Mouse (Mus musculus): ENCODE data around the gene Sbno1. TPM values are rescaled to one million over a fixed set of nuclear protein-coding genes. Genes with fewer than 3 reads are reported as not detected.

Gene Sbno1
- total and polyA plus RNA-seq, 3 experiments: 11.3 to 62.9 (median 58.8) TPM

DNA sequence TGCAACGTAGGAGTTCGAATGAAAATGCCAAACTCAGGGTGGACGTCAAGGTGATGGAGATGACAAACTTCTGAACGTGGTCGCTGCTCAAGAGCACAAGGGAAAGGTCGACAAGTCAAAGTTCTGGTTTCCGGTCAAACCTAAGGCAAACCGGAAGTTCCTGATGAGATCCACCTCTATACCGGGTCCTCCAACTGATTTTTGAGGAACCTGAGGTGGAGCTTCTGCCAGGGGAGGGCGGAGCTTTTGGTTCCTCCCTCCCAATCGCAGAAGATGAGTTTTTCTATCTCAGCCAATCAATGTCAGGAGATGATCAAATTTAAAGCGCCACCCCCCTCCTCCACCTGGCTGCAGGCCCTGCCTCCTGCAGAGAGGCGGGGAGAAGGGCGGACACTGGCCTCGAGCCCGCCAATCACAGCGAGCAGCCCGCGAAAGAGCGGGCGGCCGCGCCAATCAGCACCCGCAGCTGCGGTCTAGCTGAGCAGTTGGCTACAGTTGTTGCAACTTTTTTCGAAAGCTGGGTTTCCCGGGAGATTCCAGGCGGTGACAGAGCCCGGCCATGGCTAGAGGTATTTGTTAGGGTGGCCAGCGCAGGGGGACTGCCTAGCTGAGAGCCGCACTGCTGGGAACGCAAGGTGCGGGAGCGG, 13.8 kb upstream of the Sbno1 start, which contains the start of gene Kmt5a:
Kmt5a (plus strand) TSS at position 484 of the 647 bp plus-strand sequence.
- Histone ChIP-seq H3K9ac (ENCODE audit: low read depth, low read length) (peak within 1 kb of the TSS; percentile 76), H3K79me2 (replicated peaks; ENCODE audit: control insufficient read depth, insufficient read depth, low read length) (no peaks in the 10 kb centered on the region), H3K27me3 (ENCODE audit: control insufficient read depth, insufficient read depth, low read length) (no peaks in the 10 kb centered on the region), H3K4me3 (peak within 1 kb of the TSS; percentile 68), H3K36me3 (ENCODE audit: control insufficient read depth, insufficient read depth, low read length) (no peaks in the 10 kb centered on the region), H3K4me1 (ENCODE audit: control insufficient read depth, insufficient read depth, low read length) (peaks cover 2% of the 10 kb centered on the region), H3K27ac (peak within 1 kb of the TSS; percentile 77)
- WGBS: under 1% methylated on average over 34 of the region's 34 CpGs
- TF ChIP-seq CTCF (IDR thresholded peaks at IDR 0.05) (no peak), POLR2A (IDR thresholded peaks at IDR 0.05; ENCODE audit: insufficient read depth, low read depth, low read length) (peak; percentile 66), EP300 (IDR thresholded peaks at IDR 0.05; ENCODE audit: insufficient read depth, low read depth, low read length) (no peak)
- intact Hi-C loops (cut with DNase I): loop anchor here (2.0 kb wide), 2 partner anchors 13 to 43 kb away; partner anchors contain the start of genes Sbno1 and Snrnp35
- peak; percentile 96 to 97 for DNase-seq

DNA sequence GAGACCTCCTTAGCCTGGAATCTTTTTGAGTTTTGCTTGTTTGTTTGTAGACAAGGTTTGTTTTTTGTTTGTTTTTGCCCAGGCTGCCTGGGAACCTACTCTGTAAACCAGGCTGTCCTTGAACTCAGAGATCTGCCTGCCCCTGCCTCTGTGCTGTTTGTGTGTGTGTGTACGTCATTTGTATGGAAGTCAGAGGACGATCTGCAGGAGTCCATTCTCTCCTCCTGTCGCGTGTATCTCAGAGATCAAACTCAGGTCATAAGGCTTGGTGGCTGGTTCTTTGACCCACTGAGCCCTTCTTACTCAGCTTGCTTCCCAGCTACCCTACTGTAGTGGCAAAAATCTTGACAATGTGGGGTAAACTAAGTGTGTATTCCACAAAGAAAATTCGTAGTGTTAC, 12.9 kb upstream of the Sbno1 start:
- H3K27ac ChIP-seq: peak overlapping the region; percentile 77

DNA sequence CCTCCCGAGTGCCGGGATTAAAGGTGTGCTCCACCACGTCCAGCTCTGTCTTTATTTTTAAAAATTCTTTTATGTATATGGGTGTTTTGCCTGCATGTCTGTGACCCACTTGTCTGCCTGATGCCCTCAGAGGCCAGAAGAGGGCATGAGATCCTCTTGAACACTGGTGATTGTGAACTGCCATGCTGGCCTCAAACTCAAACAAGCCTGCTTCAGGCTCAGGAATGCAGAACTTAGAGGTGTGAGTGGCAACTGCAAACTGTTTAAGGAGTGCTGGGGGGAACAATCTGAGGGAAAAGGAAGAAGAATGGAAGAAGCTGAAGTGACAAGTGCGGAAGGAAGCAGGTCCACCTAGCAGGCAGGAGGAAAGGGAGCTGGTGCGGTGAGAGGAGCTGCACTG, 12.4 kb upstream of the Sbno1 start:
- WGBS: 70% methylated on average over 5 of the region's 5 CpGs
- Histone ChIP-seq H3K79me2 (replicated peaks; ENCODE audit: control insufficient read depth, insufficient read depth, low read length) (no peaks in the 10 kb centered on the region), H3K27ac (peak overlapping the region; percentile 77), H3K4me3 (no peak overlapping the region), H3K4me1 (ENCODE audit: control insufficient read depth, insufficient read depth, low read length) (peaks cover 1% of the 10 kb centered on the region; the same call in 1 of the 2 replicates), H3K9ac (ENCODE audit: low read depth, low read length) (no peak overlapping the region), H3K27me3 (ENCODE audit: control insufficient read depth, insufficient read depth, low read length) (no peaks in the 10 kb centered on the region), H3K36me3 (ENCODE audit: control insufficient read depth, insufficient read depth, low read length) (no peaks in the 10 kb centered on the region)
- intact Hi-C loops (cut with DNase I): no loop called here
- peak; percentile 26 to 48 for DNase-seq
- TF ChIP-seq CTCF (IDR thresholded peaks at IDR 0.05) (peak; percentile 63), POLR2A (IDR thresholded peaks at IDR 0.05; ENCODE audit: insufficient read depth, low read depth, low read length) (no peak), EP300 (IDR thresholded peaks at IDR 0.05; ENCODE audit: insufficient read depth, low read depth, low read length) (0 out of 2 replicates have a peak, but pooled peaks have one; percentile 31)

More for the DNA sequence above, 12.9 kb upstream of the Sbno1 start:
- Histone ChIP-seq H3K9ac (ENCODE audit: low read depth, low read length) (no peak overlapping the region), H3K4me1 (ENCODE audit: control insufficient read depth, insufficient read depth, low read length) (peaks cover 1% of the 10 kb centered on the region; the same call in 1 of the 2 replicates), H3K36me3 (ENCODE audit: control insufficient read depth, insufficient read depth, low read length) (no peaks in the 10 kb centered on the region), H3K4me3 (no peak overlapping the region), H3K79me2 (replicated peaks; ENCODE audit: control insufficient read depth, insufficient read depth, low read length) (no peaks in the 10 kb centered on the region), H3K27me3 (ENCODE audit: control insufficient read depth, insufficient read depth, low read length) (no peaks in the 10 kb centered on the region)
- TF ChIP-seq POLR2A (IDR thresholded peaks at IDR 0.05; ENCODE audit: insufficient read depth, low read depth, low read length): no peak
- no peak for TF ChIP-seq EP300 (IDR thresholded peaks at IDR 0.05; ENCODE audit: insufficient read depth, low read depth, low read length)
- no peak for TF ChIP-seq CTCF (IDR thresholded peaks at IDR 0.05)
- intact Hi-C loops (cut with DNase I): no loop called here
- WGBS: 54% methylated on average over 5 of the region's 5 CpGs
- no peak for DNase-seq

DNA sequence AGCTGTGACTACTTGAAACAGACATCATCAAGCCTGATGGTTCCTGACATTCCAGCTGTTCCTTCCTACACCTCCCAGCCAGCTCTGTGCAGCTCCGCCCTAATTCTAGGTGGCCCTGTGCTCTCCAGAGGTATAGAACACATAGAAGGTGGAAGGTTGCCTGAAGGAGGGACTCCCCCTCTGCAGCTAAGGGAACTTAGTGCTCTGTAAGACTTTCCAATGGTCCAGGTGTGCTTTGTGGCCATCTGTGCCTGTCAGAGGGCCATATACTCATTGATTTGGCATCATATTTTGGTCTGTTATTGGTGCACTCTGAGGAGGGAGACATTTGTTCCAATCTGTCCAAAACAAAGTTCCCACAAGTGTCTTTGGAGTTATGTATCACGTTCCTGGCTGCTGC, 7.2 kb upstream of the Sbno1 start:
- Histone ChIP-seq H3K4me1 (ENCODE audit: control insufficient read depth, insufficient read depth, low read length) (no peaks in the 10 kb centered on the region), H3K27me3 (ENCODE audit: control insufficient read depth, insufficient read depth, low read length) (no peaks in the 10 kb centered on the region), H3K27ac (no peak overlapping the region), H3K4me3 (no peak overlapping the region), H3K79me2 (replicated peaks; ENCODE audit: control insufficient read depth, insufficient read depth, low read length) (no peaks in the 10 kb centered on the region), H3K36me3 (ENCODE audit: control insufficient read depth, insufficient read depth, low read length) (no peaks in the 10 kb centered on the region), H3K9ac (ENCODE audit: low read depth, low read length) (no peak overlapping the region)
- 69% methylated on average over 2 of the region's 2 CpGs for WGBS
- DNase-seq: no peak
- TF ChIP-seq POLR2A (IDR thresholded peaks at IDR 0.05; ENCODE audit: insufficient read depth, low read depth, low read length) (no peak), EP300 (IDR thresholded peaks at IDR 0.05; ENCODE audit: insufficient read depth, low read depth, low read length) (no peak), CTCF (IDR thresholded peaks at IDR 0.05) (no peak)
- intact Hi-C loops (cut with DNase I): loop anchor here (2.0 kb wide), 1 partner anchor 106 kb away; no protein-coding TSS in a partner anchor

DNA sequence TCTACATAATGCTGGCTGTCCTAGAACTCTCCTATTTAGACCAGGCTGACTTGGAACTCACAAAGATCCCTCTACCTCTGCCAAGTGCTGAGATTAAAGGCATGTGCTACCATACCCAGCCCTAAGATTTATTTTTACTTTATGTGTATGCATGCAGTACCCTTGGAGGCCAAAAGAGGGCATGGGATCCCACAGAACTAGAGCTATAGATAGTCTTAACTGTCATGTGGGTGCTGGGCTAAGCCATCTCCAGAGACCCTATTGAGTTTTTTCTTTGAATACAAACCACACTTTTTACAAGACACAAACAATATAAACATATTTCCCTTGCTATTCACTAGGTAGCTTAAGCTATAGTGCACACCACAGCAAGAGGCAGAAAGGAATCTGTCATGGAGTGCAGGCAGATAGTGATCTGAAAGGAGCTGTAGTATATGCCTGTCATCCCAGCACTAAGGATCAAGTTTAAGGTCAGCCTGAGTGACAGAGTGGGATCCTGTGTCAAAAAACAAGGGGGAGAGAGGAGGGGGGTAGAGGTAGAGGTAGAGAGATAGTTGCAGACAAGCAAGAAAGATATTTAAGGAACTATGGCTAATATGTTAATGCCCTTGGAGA, 6.7 kb upstream of the Sbno1 start:
- H3K79me2 ChIP-seq (replicated peaks; ENCODE audit: control insufficient read depth, insufficient read depth, low read length): no peaks in the 10 kb centered on the region
- TF ChIP-seq POLR2A (IDR thresholded peaks at IDR 0.05; ENCODE audit: insufficient read depth, low read depth, low read length) (no peak), EP300 (IDR thresholded peaks at IDR 0.05; ENCODE audit: insufficient read depth, low read depth, low read length) (no peak), CTCF (IDR thresholded peaks at IDR 0.05) (peak; percentile 95; the same call in 1 of the 2 replicates)
- intact Hi-C loops (cut with DNase I): loop anchor here (1.0 to 2.0 kb wide), 2 partner anchors 106 to 123 kb away; no protein-coding TSS in a partner anchor
- H3K4me1 ChIP-seq (ENCODE audit: control insufficient read depth, insufficient read depth, low read length): no peaks in the 10 kb centered on the region
- peak; percentile 66 to 71 for DNase-seq
- peak overlapping the region; percentile 37; the same call in 1 of the 2 replicates for H3K9ac ChIP-seq (ENCODE audit: low read depth, low read length)
- no peaks in the 10 kb centered on the region for H3K27me3 ChIP-seq (ENCODE audit: control insufficient read depth, insufficient read depth, low read length)
- H3K27ac ChIP-seq: no peak overlapping the region
- H3K36me3 ChIP-seq (ENCODE audit: control insufficient read depth, insufficient read depth, low read length): no peaks in the 10 kb centered on the region
- no peak overlapping the region for H3K4me3 ChIP-seq
